Mouse (Mus musculus): ENCODE results near the gene Cflar. TPM values are rescaled to one million over a fixed set of nuclear protein-coding genes. Genes with fewer than 3 reads are reported as not detected.

Gene Cflar
- polyA plus RNA-seq, 1 experiment from 2014 or later: 26.1 TPM

DNA sequence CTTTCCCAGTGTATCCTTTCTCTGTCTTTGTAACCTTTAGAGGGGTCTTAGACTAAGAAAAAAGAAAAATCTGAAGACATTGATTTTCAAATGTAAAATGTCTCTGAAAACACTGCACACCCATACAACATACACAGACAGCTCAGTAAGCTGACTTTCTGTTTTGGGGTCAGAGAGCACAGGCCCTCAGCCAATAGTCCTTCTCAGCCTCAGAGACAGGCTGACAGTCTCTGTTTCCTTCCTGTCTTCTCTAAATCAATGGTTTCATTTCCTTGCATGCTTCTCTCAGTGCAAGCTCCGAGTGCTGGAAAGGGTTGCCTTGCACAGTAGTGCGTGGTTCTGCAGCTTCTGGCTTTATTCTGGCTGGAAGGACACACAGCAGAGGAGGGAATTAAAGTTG is 62.6 kb downstream of the Cflar start:
- H3K36me3 ChIP-seq (ENCODE audit: control insufficient read depth, insufficient read depth, low read length): no peaks in the 10 kb centered on the region
- no peak for ATAC-seq (replicated peaks; ENCODE audit: low FRiP score, low TSS enrichment, low read depth)
- no peaks in the 10 kb centered on the region for H3K4me1 ChIP-seq (replicated peaks; ENCODE audit: control insufficient read depth, insufficient read depth, low read length)
- no peak overlapping the region for H3K4me3 ChIP-seq (ENCODE audit: low read depth, low read length)
- no peak overlapping the region for H3K9ac ChIP-seq (ENCODE audit: low read length)
- H3K9me3 ChIP-seq (ENCODE audit: control insufficient read depth, low read length): no peaks in the 10 kb centered on the region
- WGBS: 72% methylated on average over 2 of the region's 2 CpGs
- H3K27me3 ChIP-seq (replicated peaks; ENCODE audit: control insufficient read depth, insufficient read depth, low read length): no peaks in the 10 kb centered on the region
- no peak overlapping the region for H3K27ac ChIP-seq (ENCODE audit: low read depth)
- no peak overlapping the region for H3K4me2 ChIP-seq (ENCODE audit: low read length)
- DNase-seq (ENCODE audit: low spot score): no peak

DNA sequence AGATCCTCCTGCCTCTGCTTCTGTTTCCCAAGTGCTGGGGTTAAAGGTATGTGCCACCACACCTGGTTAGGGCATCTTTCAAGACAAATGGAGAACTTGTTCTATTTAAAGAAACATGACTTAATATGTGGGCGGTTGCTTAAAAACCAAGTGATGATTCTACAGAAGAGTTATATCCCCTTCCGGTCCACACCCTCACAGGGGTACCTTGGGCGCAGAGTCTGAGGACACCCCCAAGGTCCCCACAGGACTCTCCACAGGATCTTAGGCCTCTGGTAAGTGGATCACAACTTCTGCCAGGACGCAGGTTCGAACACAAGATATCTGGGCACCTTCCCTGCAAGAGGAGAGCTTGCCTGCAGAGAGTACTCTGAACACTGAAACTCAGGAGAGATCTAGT is 64.1 kb downstream of the Cflar start:
- ATAC-seq (replicated peaks; ENCODE audit: low FRiP score, low TSS enrichment, low read depth) (no peak), DNase-seq (ENCODE audit: low spot score) (no peak)
- no peaks in the 10 kb centered on the region for H3K36me3 ChIP-seq (ENCODE audit: control insufficient read depth, insufficient read depth, low read length)
- H3K9me3 ChIP-seq (ENCODE audit: control insufficient read depth, low read length): no peaks in the 10 kb centered on the region
- no peaks in the 10 kb centered on the region for H3K4me1 ChIP-seq (replicated peaks; ENCODE audit: control insufficient read depth, insufficient read depth, low read length)
- H3K4me2 ChIP-seq (ENCODE audit: low read length): no peak overlapping the region
- no peaks in the 10 kb centered on the region for H3K27me3 ChIP-seq (replicated peaks; ENCODE audit: control insufficient read depth, insufficient read depth, low read length)
- no peak overlapping the region for H3K4me3 ChIP-seq (ENCODE audit: low read depth, low read length)
- H3K9ac ChIP-seq (ENCODE audit: low read length): no peak overlapping the region
- WGBS: 93% methylated on average over 5 of the region's 5 CpGs
- H3K27ac ChIP-seq (ENCODE audit: low read depth): no peak overlapping the region

DNA sequence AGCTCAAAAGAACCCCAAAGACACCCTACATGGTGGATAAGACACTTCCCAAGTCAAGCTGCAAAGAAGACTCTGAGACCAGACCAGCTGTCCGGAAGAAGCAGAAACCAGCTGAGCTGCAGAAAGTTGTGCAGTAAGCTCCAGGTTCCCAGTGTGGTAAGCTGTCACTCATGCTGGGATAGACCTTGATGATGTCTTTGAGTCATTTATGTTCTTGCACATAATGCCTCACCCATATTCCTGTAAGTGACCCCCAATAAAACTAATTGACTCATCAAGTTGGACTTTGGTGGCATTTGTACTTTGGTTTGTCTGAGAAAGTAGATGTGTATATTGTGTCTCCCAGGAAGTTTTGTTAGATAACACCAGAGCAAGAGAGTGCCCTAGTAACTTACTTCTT is 66.3 kb downstream of the Cflar start:
- Histone ChIP-seq H3K9me3 (ENCODE audit: control insufficient read depth, low read length) (no peaks in the 10 kb centered on the region), H3K36me3 (ENCODE audit: control insufficient read depth, insufficient read depth, low read length) (no peaks in the 10 kb centered on the region), H3K4me1 (replicated peaks; ENCODE audit: control insufficient read depth, insufficient read depth, low read length) (no peaks in the 10 kb centered on the region), H3K27ac (ENCODE audit: low read depth) (no peak overlapping the region), H3K4me3 (ENCODE audit: low read depth, low read length) (no peak overlapping the region), H3K4me2 (ENCODE audit: low read length) (no peak overlapping the region), H3K27me3 (replicated peaks; ENCODE audit: control insufficient read depth, insufficient read depth, low read length) (no peaks in the 10 kb centered on the region), H3K9ac (ENCODE audit: low read length) (no peak overlapping the region)
- WGBS: 97% methylated on average over 1 of the region's 1 CpGs
- DNase-seq (ENCODE audit: low spot score) (no peak), ATAC-seq (replicated peaks; ENCODE audit: low FRiP score, low TSS enrichment, low read depth) (no peak)

DNA sequence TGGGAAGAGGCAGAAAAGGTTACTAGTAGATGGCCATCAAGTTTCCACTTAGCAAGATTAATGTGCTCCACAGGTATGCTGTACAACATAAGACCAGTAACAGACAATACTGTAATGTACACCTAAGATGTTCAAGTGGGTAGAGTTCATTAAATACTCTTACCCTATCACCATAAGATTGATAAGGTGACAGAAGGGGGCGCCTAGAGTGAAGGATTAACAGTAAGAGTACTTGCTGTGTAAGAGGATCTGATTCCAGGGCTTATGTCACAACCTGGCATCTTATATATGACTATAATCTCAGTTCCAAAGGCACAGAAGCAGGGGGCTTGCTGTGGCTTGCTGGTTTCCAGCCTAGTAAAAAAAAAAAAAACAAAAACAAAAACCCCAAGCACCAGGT is 66.9 kb downstream of the Cflar start:
- WGBS: 21% methylated on average over 1 of the region's 1 CpGs
- H3K27ac ChIP-seq (ENCODE audit: low read depth): no peak overlapping the region

DNA sequence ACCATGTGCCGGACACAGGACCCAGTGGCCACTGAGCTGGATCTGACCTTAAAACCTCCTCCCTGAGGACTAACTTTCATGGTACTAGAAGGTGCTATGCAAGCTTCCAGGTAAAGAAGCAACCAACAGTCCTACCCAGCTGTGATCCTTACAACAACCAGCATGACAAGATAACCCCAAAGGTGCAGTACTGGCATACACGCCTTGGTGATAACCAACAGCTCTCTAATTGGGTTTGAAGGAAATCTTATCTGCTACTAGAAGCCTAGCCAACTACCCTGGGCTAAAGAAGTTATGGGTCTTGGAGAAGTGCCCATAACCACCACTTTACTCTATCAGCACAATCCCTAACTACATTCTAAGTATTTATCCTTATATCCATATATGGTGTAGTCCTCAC is 75.0 kb downstream of the Cflar start:
- 91% methylated on average over 2 of the region's 2 CpGs for WGBS
- no peak overlapping the region for H3K9ac ChIP-seq (ENCODE audit: low read length)
- H3K4me2 ChIP-seq (ENCODE audit: low read length): no peak overlapping the region
- H3K4me1 ChIP-seq (replicated peaks; ENCODE audit: control insufficient read depth, insufficient read depth, low read length): no peaks in the 10 kb centered on the region
- DNase-seq (ENCODE audit: low spot score): no peak
- H3K27me3 ChIP-seq (replicated peaks; ENCODE audit: control insufficient read depth, insufficient read depth, low read length): no peaks in the 10 kb centered on the region
- ATAC-seq (replicated peaks; ENCODE audit: low FRiP score, low TSS enrichment, low read depth): no peak
- H3K27ac ChIP-seq (ENCODE audit: low read depth): no peak overlapping the region
- no peaks in the 10 kb centered on the region for H3K36me3 ChIP-seq (ENCODE audit: control insufficient read depth, insufficient read depth, low read length)
- H3K9me3 ChIP-seq (ENCODE audit: control insufficient read depth, low read length): no peaks in the 10 kb centered on the region
- H3K4me3 ChIP-seq (ENCODE audit: low read depth, low read length): no peak overlapping the region

More for the DNA sequence above, 66.9 kb downstream of the Cflar start:
- H3K4me3 ChIP-seq (ENCODE audit: low read depth, low read length): no peak overlapping the region
- no peaks in the 10 kb centered on the region for H3K27me3 ChIP-seq (replicated peaks; ENCODE audit: control insufficient read depth, insufficient read depth, low read length)
- H3K36me3 ChIP-seq (ENCODE audit: control insufficient read depth, insufficient read depth, low read length): no peaks in the 10 kb centered on the region
- no peaks in the 10 kb centered on the region for H3K4me1 ChIP-seq (replicated peaks; ENCODE audit: control insufficient read depth, insufficient read depth, low read length)
- no peaks in the 10 kb centered on the region for H3K9me3 ChIP-seq (ENCODE audit: control insufficient read depth, low read length)
- H3K4me2 ChIP-seq (ENCODE audit: low read length): no peak overlapping the region
- no peak overlapping the region for H3K9ac ChIP-seq (ENCODE audit: low read length)
- no peak for DNase-seq (ENCODE audit: low spot score)
- no peak for ATAC-seq (replicated peaks; ENCODE audit: low FRiP score, low TSS enrichment, low read depth)

DNA sequence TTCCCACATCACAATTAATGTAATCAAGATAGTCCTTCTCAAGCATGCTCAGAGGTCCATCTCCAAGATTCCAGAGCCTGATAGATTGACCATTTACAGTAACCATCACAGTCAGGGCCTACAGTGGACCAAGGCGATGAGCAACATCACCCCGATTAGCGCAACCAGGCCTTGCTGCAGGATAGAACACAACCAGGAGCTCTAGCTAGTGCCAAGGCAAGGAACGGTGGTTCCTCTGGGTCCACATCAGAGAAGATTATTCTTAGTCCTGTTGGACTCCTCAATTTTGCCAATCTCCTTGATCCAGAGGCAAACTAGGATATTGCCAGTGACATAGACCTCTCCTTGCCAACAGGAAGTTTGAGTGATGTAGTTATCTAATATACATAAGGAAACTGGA is 77.1 kb downstream of the Cflar start:
- Histone ChIP-seq H3K36me3 (ENCODE audit: control insufficient read depth, insufficient read depth, low read length) (no peaks in the 10 kb centered on the region), H3K4me2 (ENCODE audit: low read length) (no peak overlapping the region), H3K27me3 (replicated peaks; ENCODE audit: control insufficient read depth, insufficient read depth, low read length) (no peaks in the 10 kb centered on the region), H3K4me3 (ENCODE audit: low read depth, low read length) (no peak overlapping the region), H3K27ac (ENCODE audit: low read depth) (no peak overlapping the region), H3K9me3 (ENCODE audit: control insufficient read depth, low read length) (no peaks in the 10 kb centered on the region), H3K9ac (ENCODE audit: low read length) (no peak overlapping the region), H3K4me1 (replicated peaks; ENCODE audit: control insufficient read depth, insufficient read depth, low read length) (no peaks in the 10 kb centered on the region)
- DNase-seq (ENCODE audit: low spot score): no peak
- ATAC-seq (replicated peaks; ENCODE audit: low FRiP score, low TSS enrichment, low read depth): no peak
- 95% methylated on average over 4 of the region's 4 CpGs for WGBS

DNA sequence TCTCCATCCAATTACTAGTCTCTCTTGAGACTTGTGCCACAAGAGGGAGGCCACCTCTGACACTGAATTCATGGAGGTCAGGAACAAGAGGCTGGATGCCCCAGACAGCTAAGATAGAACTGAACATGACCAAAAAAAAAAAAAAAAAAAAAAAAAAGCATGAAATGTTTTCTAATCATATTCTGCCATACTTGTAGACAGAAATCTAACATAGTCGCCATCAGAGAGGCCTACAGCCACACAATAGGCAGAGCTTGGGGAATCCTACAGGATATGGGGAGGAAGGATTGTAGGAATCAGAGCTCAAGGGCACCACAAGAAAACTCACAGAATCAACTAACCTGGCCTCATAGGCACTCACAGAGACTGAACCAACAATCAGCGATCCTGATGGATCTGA is 83.4 kb downstream of the Cflar start:
- no peak for ATAC-seq (replicated peaks; ENCODE audit: low FRiP score, low TSS enrichment, low read depth)
- Histone ChIP-seq H3K36me3 (ENCODE audit: control insufficient read depth, insufficient read depth, low read length) (no peaks in the 10 kb centered on the region), H3K9me3 (ENCODE audit: control insufficient read depth, low read length) (0 out of 2 replicates have a peak, but pooled peaks cover 4% of the 10 kb centered on the region), H3K27me3 (replicated peaks; ENCODE audit: control insufficient read depth, insufficient read depth, low read length) (no peaks in the 10 kb centered on the region), H3K9ac (ENCODE audit: low read length) (0 out of 2 replicates have a peak overlapping the region, but pooled peaks have one; percentile 84), H3K4me2 (ENCODE audit: low read length) (peak overlapping the region; percentile 56), H3K27ac (ENCODE audit: low read depth) (peak overlapping the region; percentile 88), H3K4me1 (replicated peaks; ENCODE audit: control insufficient read depth, insufficient read depth, low read length) (peaks cover 6% of the 10 kb centered on the region; the same call in 1 of the 2 replicates), H3K4me3 (ENCODE audit: low read depth, low read length) (0 out of 2 replicates have a peak overlapping the region, but pooled peaks have one; percentile 70)
- WGBS: 50% methylated on average over 2 of the region's 2 CpGs
- no peak for DNase-seq (ENCODE audit: low spot score)

DNA sequence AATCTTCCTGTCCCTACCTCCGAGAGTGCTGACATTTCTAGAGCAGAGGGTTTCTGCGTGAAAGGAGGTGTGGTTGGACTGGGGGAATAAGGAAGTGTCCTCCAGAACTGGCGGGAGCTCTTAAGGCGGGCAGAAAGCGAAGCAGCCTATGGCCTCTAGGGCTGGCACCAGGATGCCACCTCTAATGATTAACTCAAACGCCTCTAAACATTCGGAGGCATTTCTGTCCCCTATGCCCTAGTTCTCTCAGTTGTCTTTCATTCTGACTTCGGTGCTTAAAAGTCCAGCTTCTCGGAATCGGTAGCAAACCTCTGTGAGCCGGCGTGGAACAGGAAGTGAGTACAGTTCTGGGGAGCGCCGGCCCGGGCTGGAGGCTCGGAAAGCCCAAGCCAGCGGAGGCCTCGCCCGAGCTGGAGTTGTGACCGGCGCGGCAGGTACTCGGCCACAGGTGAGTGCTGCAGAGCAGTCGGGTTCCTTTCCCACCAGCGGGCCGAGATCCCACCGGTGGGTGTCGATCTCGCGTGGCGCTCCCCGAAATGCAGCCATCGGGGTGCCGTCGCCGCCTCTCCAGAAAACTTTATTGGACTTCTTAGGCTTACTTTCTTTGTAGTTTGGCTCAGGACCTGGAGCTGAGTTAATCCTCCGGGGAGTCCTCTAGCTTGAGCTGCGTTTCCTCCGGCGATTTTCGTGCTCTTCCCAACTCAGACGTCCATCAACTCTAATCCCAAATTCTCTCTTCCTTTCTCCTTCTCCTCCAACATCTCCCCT is 84.2 kb downstream of the Cflar start, which contains the start of gene Casp8:
Casp8 (plus strand) TSS at position 84 of the 768 bp plus-strand sequence.
- H3K4me1 ChIP-seq (replicated peaks; ENCODE audit: control insufficient read depth, insufficient read depth, low read length): peaks cover 6% of the 10 kb centered on the region; the same call in 1 of the 2 replicates
- H3K27ac ChIP-seq (ENCODE audit: low read depth): peak within 1 kb of the TSS; percentile 88
- H3K4me3 ChIP-seq (ENCODE audit: low read depth, low read length): peak within 1 kb of the TSS; percentile 70
- peak within 1 kb of the TSS; percentile 56 for H3K4me2 ChIP-seq (ENCODE audit: low read length)
- no peaks in the 10 kb centered on the region for H3K36me3 ChIP-seq (ENCODE audit: control insufficient read depth, insufficient read depth, low read length)
- DNase-seq (ENCODE audit: low spot score) (peak; percentile 87), ATAC-seq (replicated peaks; ENCODE audit: low FRiP score, low TSS enrichment, low read depth) (peak; percentile 93)
- 0 out of 2 replicates have a peak, but pooled peaks cover 4% of the 10 kb centered on the region for H3K9me3 ChIP-seq (ENCODE audit: control insufficient read depth, low read length)
- under 1% methylated on average over 42 of the region's 42 CpGs for WGBS
- peak within 1 kb of the TSS; percentile 84 for H3K9ac ChIP-seq (ENCODE audit: low read length)
- H3K27me3 ChIP-seq (replicated peaks; ENCODE audit: control insufficient read depth, insufficient read depth, low read length): no peaks in the 10 kb centered on the region

DNA sequence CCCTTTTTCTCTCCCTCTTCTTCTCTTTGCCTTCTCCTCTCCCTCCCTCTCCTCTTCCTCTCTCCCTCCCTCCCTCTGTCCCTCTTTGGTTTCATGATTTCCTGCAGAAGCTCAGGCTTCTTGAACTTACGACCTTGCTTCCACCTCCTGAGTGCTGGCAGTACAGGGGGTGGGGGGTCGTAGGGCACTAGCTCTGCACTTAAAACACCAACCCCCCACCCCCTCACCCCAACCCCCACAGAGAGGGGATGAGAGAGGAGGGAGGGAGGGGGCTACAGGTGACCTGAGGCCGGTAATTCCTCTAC is 84.7 kb downstream of the Cflar start:
- Histone ChIP-seq H3K9me3 (ENCODE audit: control insufficient read depth, low read length) (0 out of 2 replicates have a peak, but pooled peaks cover 4% of the 10 kb centered on the region), H3K27me3 (replicated peaks; ENCODE audit: control insufficient read depth, insufficient read depth, low read length) (no peaks in the 10 kb centered on the region), H3K27ac (ENCODE audit: low read depth) (peak overlapping the region; percentile 88), H3K36me3 (ENCODE audit: control insufficient read depth, insufficient read depth, low read length) (no peaks in the 10 kb centered on the region), H3K4me1 (replicated peaks; ENCODE audit: control insufficient read depth, insufficient read depth, low read length) (peaks cover 6% of the 10 kb centered on the region; the same call in 1 of the 2 replicates), H3K9ac (ENCODE audit: low read length) (peak overlapping the region; percentile 84), H3K4me2 (ENCODE audit: low read length) (peak overlapping the region; percentile 56), H3K4me3 (ENCODE audit: low read depth, low read length) (peak overlapping the region; percentile 70)
- WGBS: 1% methylated on average over 3 of the region's 3 CpGs
- DNase-seq (ENCODE audit: low spot score): peak; percentile 66
- ATAC-seq (replicated peaks; ENCODE audit: low FRiP score, low TSS enrichment, low read depth): peak; percentile 13; the same call in 1 of the 2 replicates
